Mouse (Mus musculus) intestine, embryonic 15.5 days (tissue): ENCODE results near the gene Svs1. TPM values are rescaled to one million over a fixed set of nuclear protein-coding genes. Genes with fewer than 3 reads are reported as not detected.
A peak's percentile ranks its signal among the peaks of the same experiment; 100 is the strongest.
"Not testable (repeated sequence)": the region's sequence is repeated elsewhere in the genome, so short reads cannot be mapped to it uniquely, and the experiment has no call there.

ENCODE experiments used
- ATAC-seq: fragments of 200-750 bp; cut with Nextera tagmentation; 2 replicates; pipeline ENCODE4 v1.8.0; 2017; ENCODE audit warnings: moderate TSS enrichment, moderate library complexity
- H3K27ac ChIP-seq: fragments of 300-500 bp; sonication (generic); 2 replicates; pipeline ENCODE4 v1.5.1; 2015; ENCODE audit warnings: mild to moderate bottlenecking, inconsistent platforms
- H3K27me3 ChIP-seq: fragments of 300-500 bp; sonication (generic); replicated peaks from 2 replicates; pipeline ENCODE4 v1.6.1; 2015; ENCODE audit warnings: inconsistent platforms
- H3K36me3 ChIP-seq: fragments of 300-500 bp; sonication (generic); 2 replicates; pipeline ENCODE4 v1.6.1; 2015; ENCODE audit warnings: inconsistent platforms
- H3K4me1 ChIP-seq: fragments of 300-500 bp; sonication (generic); replicated peaks from 2 replicates; pipeline ENCODE4 v1.6.1; 2015; ENCODE audit warnings: inconsistent platforms
- H3K4me2 ChIP-seq: fragments of 300-500 bp; sonication (generic); replicated peaks from 2 replicates; pipeline ENCODE4 v1.6.1; 2015; ENCODE audit warnings: mild to moderate bottlenecking, inconsistent platforms
- H3K4me3 ChIP-seq: fragments of 300-500 bp; sonication (generic); replicated peaks from 2 replicates; pipeline ENCODE4 v1.5.1; 2015; ENCODE audit warnings: inconsistent platforms
- H3K9ac ChIP-seq: fragments of 300-500 bp; sonication (generic); 2 replicates; pipeline ENCODE4 v1.6.1; 2015; ENCODE audit warnings: inconsistent platforms
- H3K9me3 ChIP-seq: fragments of 300-500 bp; sonication (generic); 2 replicates; pipeline ENCODE4 v1.6.1; 2016; ENCODE audit warnings: inconsistent platforms
- WGBS: fragments of 180-500 bp; shearing (Covaris S2); methylation state at CpG from one replicate; pipeline ENCODE4 v1.1.7; 2015; 5-methylcytosine and 5-hydroxymethylcytosine counted together
- polyA plus RNA-seq: library from polyadenylated mRNA; unstranded; fragments of >200 nt; fragmentation: Nextera tagmentation; extraction: Ambion mirVana; gene quantifications from 2 replicates; pipeline ENCODE4 v1.2.1, GENCODE M21; 2015

The Svs1 gene
- not detected in 2 replicates for polyA plus RNA-seq

DNA sequence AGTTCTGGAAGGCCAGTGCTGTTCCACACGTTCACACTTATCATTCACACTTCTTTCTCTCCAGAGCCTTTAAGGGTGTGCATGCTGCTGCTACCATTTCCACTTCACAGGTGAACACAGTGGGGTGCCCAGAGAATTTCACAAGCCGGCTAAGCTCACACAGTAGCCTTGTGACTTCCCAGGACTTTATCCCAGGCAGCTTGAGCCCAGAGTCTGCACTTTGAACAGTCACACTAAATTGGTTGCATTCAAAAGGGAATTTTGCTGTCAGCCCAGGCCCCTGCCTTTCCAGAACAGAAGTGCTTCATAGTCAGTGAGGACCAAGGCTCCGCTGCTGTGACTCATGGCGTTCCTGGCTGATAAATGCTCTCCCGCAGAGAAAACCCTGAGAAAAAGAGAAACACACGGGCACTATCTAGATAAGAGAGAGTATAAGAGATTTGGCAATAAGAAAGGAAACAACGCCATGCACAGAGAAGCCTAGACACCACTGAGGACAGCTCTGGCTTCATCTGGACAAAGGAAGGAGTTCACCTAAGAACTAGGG is at the start of gene Svs1:
Gene Svs1, plus strand, starts transcription at position 418 of the 547 bp plus-strand sequence.
- WGBS, result 41% methylated on average over 7 of the region's 7 CpGs

DNA sequence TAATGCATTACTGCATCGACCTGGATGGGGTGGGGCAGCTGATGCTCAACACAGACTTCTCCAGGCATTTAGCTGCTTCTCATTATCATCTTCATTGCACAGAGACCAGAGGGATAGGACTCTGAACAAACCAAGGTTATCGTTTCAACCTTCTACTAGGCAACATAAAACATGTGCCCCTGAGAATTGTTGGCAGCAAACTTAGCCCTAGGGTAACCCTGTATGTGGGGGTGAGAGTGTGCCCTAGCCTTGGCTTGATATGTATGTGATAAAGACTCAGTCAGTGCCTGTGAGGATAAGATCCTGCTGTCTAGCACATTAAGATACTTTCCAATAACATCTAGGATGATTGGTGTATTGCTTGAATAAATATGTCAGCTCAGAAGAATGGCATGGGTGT is 37.1 kb upstream of the Svs1 start:
- no peak overlapping the region for H3K4me2 ChIP-seq
- no peak for ATAC-seq
- H3K9me3 ChIP-seq, result no peaks in the 10 kb centered on the region
- H3K4me1 ChIP-seq, result no peaks in the 10 kb centered on the region
- H3K9ac ChIP-seq, result no peak overlapping the region
- no peaks in the 10 kb centered on the region for H3K27me3 ChIP-seq
- WGBS, result 65% methylated on average over 2 of the region's 2 CpGs
- no peak overlapping the region for H3K4me3 ChIP-seq
- H3K27ac ChIP-seq, result no peak overlapping the region
- H3K36me3 ChIP-seq, result no peaks in the 10 kb centered on the region

More for the DNA sequence above, at the start of gene Svs1:
- H3K36me3 ChIP-seq, result no peaks in the 10 kb centered on the region
- no peaks in the 10 kb centered on the region for H3K27me3 ChIP-seq
- no peaks in the 10 kb centered on the region for H3K4me1 ChIP-seq
- H3K9ac ChIP-seq, result no peak within 1 kb of the TSS
- no peak within 1 kb of the TSS for H3K4me2 ChIP-seq
- H3K4me3 ChIP-seq, result no peak within 1 kb of the TSS
- no peak for ATAC-seq
- H3K27ac ChIP-seq, result no peak within 1 kb of the TSS
- H3K9me3 ChIP-seq, result no peaks in the 10 kb centered on the region

DNA sequence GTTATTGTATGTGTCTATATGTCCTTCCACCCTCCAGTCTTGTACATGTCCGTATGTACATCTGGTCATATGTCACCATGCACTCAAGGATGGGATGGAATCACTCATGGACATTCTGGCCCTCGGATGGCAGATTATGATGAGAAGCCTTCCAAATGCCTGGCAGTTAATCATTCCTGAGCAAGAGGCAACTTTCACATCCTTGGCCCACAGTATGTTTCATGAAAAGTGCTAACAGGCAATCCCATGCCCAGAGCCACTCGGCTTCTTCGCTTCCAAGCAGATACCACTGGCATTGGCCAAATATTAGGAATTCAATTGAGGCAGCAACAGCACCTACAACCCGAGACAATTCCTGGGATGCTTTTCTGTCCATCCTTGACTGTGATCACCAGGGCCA is 36.0 kb upstream of the Svs1 start:
- 81% methylated on average over 5 of the region's 5 CpGs for WGBS
- H3K4me2 ChIP-seq, result no peak overlapping the region
- H3K9me3 ChIP-seq, result no peaks in the 10 kb centered on the region
- no peak overlapping the region for H3K27ac ChIP-seq
- H3K4me1 ChIP-seq, result no peaks in the 10 kb centered on the region
- H3K9ac ChIP-seq, result no peak overlapping the region
- H3K4me3 ChIP-seq, result no peak overlapping the region
- no peaks in the 10 kb centered on the region for H3K27me3 ChIP-seq
- H3K36me3 ChIP-seq, result no peaks in the 10 kb centered on the region
- no peak for ATAC-seq

DNA sequence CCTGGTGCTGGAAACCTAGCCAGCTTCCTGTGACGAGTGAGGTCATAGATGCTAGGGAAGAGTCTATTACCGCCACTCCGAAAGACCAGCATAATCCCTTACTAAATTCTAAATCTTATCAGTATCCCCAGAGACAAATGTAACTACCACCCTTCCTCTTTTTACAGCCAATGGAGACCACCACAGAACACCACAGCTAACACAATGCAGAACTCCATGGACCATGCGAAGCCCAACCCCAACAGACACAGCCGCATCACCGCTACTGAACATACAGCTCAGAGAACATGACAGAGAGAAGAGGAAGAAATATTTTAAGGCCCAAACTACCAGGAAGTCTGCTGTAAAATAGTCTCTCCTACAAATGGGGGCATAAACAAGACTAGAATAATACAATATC is 35.0 kb upstream of the Svs1 start:
- Histone ChIP-seq H3K4me3 (no peak overlapping the region), H3K27me3 (no peaks in the 10 kb centered on the region), H3K9me3 (no peaks in the 10 kb centered on the region), H3K4me1 (no peaks in the 10 kb centered on the region), H3K36me3 (no peaks in the 10 kb centered on the region), H3K4me2 (no peak overlapping the region), H3K9ac (no peak overlapping the region), H3K27ac (no peak overlapping the region)
- WGBS, result 86% methylated on average over 6 of the region's 6 CpGs
- ATAC-seq, result no peak

DNA sequence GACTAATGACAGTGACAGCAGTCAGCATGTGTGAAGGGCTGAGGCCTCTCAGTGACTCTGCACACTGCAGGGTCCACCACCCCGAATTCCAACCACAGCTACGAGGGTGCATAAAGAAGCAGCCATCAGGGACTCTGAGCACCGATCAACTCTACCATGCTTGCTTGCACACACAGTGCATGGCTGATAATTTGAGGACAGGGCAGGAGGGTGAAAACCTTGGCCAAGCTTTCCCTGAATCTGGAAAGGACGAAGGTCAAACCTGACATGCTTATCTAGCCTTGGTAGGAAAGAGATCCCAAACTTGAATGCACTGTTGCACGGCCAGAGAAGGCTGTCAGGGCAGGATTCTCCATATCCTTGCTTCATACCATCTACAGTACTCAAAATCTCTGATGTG is 33.4 kb upstream of the Svs1 start:
- Histone ChIP-seq H3K27me3 (no peaks in the 10 kb centered on the region), H3K27ac (no peak overlapping the region), H3K4me2 (no peak overlapping the region), H3K4me3 (no peak overlapping the region), H3K9ac (no peak overlapping the region), H3K36me3 (no peaks in the 10 kb centered on the region), H3K4me1 (no peaks in the 10 kb centered on the region), H3K9me3 (no peaks in the 10 kb centered on the region)
- WGBS, result 86% methylated on average over 5 of the region's 5 CpGs
- no peak for ATAC-seq

DNA sequence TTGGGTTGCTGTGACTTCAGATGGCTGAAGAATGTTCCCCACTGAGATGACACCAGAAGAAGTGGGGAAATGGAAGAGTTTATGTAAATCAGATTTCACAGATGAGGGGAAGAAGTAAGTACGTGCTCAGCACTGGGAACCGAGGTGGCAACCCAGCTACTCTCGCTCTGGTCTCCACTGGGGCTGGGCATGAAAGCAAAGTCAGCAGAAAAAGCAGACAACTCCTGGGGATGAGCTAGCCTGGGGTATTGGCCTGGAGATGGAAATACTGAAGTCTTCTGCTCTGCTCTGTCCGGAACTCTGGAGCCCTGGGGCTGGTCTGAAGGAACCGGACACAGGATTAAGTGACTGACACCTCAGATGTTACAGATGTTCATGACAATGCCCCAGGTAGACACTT is 32.5 kb upstream of the Svs1 start:
- Histone ChIP-seq H3K27ac (no peak overlapping the region), H3K27me3 (no peaks in the 10 kb centered on the region), H3K9ac (no peak overlapping the region), H3K9me3 (no peaks in the 10 kb centered on the region), H3K4me1 (no peaks in the 10 kb centered on the region), H3K4me2 (no peak overlapping the region), H3K4me3 (no peak overlapping the region), H3K36me3 (no peaks in the 10 kb centered on the region)
- 90% methylated on average over 5 of the region's 5 CpGs for WGBS
- no peak for ATAC-seq

DNA sequence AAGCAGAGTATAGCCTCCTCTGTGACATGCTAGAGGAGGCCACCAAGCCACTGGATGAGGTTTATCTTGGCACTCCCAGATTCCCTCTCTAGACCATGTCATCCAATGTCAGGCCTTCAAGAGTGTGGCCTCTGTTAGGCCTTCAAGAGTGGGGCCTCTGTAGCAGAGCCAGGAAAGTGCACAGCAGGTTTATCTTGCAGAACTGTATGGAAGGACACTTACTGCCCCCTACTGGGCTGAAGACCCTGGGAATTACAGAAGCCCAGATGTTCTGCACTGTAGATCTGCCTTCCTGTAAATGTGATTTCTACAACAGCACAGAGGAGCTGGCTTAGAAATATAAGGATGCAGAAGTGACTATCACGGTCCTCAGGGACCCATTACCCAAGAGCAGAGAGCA is 31.7 kb upstream of the Svs1 start:
- no peak overlapping the region for H3K27ac ChIP-seq
- H3K9me3 ChIP-seq, result no peaks in the 10 kb centered on the region
- H3K36me3 ChIP-seq, result no peaks in the 10 kb centered on the region
- no peak overlapping the region for H3K4me2 ChIP-seq
- H3K4me3 ChIP-seq, result no peak overlapping the region
- peak; percentile 74; the same call in 1 of the 2 replicates for ATAC-seq
- WGBS, result 42% methylated on average over 1 of the region's 1 CpGs
- no peaks in the 10 kb centered on the region for H3K4me1 ChIP-seq
- no peak overlapping the region for H3K9ac ChIP-seq
- no peaks in the 10 kb centered on the region for H3K27me3 ChIP-seq

DNA sequence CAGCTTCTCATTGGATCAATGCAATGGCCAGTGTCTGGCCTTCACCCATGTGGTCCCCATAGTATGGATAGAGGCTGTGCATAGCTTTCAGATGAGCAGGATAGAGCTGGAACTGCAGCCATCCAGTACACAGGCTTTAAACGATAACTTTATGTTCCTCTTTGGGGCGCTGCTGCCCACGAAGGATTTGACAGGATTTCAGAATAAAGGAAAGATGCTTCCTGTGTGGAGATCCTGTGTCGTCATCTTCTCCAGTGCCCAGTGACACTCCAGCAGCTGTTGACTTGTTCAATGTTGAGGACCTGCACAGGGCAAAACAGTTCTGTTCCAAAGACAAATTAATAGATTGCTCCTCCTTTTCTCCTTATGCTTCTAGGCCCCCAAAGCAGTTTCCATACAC is 29.9 kb upstream of the Svs1 start:
- Histone ChIP-seq H3K36me3 (no peaks in the 10 kb centered on the region), H3K4me3 (no peak overlapping the region), H3K9ac (no peak overlapping the region), H3K27ac (no peak overlapping the region), H3K9me3 (no peaks in the 10 kb centered on the region), H3K4me2 (no peak overlapping the region), H3K4me1 (no peaks in the 10 kb centered on the region), H3K27me3 (no peaks in the 10 kb centered on the region)
- WGBS, result 78% methylated on average over 4 of the region's 4 CpGs
- ATAC-seq, result no peak

DNA sequence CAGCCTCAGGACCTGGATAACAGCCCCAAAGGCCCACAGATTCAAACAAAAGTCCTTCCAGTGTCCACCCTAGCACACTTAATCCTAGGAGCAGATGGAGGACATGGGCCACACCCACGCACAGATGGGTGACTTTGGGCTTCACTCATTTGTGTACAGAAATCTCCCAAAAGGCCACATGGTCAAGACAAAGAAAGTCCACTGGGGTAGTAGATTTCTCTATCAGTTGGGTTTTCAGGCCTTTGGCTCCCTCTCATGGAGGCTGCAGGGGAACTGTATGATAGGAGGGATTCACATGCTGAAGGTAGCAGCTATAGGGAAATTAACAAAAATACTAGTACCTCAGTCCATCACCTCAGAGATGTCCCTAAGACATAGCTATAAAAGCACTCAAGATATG is 28.6 kb upstream of the Svs1 start:
- 0 out of 2 replicates have a peak, but pooled peaks have one; percentile 28 for ATAC-seq
- no peak overlapping the region for H3K27ac ChIP-seq
- no peak overlapping the region for H3K9ac ChIP-seq
- no peak overlapping the region for H3K4me3 ChIP-seq
- H3K4me1 ChIP-seq, result no peaks in the 10 kb centered on the region
- WGBS, result 52% methylated on average over 1 of the region's 1 CpGs
- H3K27me3 ChIP-seq, result no peaks in the 10 kb centered on the region
- H3K4me2 ChIP-seq, result no peak overlapping the region
- no peaks in the 10 kb centered on the region for H3K36me3 ChIP-seq
- no peaks in the 10 kb centered on the region for H3K9me3 ChIP-seq

DNA sequence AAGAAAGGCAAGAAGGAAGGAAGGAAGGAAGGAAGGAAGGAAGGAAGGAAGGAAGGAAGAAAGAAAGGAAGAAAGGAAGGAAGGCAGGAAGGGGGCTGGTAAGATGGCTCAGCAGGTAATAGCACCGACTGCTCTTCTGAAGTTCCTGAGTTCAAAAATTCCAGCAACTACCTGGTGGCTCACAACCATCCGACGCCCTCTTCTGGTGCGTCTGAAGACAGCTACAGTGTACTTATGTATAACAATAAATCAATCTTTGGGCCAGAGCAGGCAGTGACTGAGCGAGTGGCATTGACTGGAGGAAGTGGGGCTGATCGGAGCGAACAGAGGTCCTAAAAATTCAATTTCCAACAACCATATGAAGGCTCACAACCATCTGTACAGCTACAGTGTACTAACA is 27.5 kb upstream of the Svs1 start:
- not testable (repeated sequence) for H3K4me3 ChIP-seq, H3K4me1 ChIP-seq, H3K9me3 ChIP-seq, ATAC-seq, H3K27me3 ChIP-seq, H3K4me2 ChIP-seq, H3K27ac ChIP-seq, H3K9ac ChIP-seq, H3K36me3 ChIP-seq
- WGBS, result 25% methylated on average over 7 of the region's 7 CpGs

DNA sequence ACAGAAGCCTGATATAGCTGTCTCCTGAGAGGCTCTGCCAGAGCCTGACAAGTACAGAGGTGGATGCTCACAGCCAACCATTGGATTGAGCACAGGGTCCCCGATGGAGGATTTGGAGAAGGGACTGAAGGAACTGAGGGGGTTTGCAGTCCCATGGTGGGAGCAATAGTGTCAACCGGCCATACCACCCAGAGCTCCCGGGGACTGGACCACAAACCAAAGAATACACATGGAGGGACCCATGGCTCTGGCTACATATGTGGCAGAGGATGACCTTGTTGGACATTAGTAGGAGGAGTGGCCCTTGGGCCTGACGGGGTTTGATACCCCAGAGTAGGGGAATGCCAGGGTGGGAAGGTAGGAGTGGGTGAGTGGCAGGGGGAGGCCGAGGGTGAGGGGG is 20.0 kb upstream of the Svs1 start:
- not testable (repeated sequence) for ATAC-seq

DNA sequence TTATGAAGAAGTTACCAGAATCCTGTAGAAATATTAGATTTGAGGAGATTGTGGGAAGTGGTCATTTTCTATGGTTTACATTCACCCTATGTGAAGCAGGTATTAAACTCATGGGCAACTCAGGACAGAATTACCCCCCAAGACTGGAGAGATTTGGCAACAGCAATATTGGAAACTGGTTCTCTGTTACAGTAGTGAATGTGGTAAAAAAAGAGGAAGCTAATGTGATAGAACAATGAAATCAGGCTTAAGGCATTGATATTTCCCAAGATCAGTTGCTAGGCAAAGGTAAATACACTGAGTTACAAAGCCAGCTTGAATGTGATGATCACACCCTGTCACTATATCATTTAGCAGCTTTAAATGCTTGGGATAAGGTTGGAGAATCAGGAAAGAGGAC is 18.8 kb upstream of the Svs1 start:
- H3K4me3 ChIP-seq, result no peak overlapping the region
- H3K9ac ChIP-seq, result no peak overlapping the region
- H3K27ac ChIP-seq, result no peak overlapping the region
- no peaks in the 10 kb centered on the region for H3K27me3 ChIP-seq
- ATAC-seq, result no peak
- H3K4me2 ChIP-seq, result no peak overlapping the region
- H3K9me3 ChIP-seq, result no peaks in the 10 kb centered on the region
- no peaks in the 10 kb centered on the region for H3K36me3 ChIP-seq
- no peaks in the 10 kb centered on the region for H3K4me1 ChIP-seq

More for the DNA sequence above, 20.0 kb upstream of the Svs1 start:
- H3K4me1 ChIP-seq, H3K4me3 ChIP-seq, H3K27ac ChIP-seq, H3K9ac ChIP-seq, H3K36me3 ChIP-seq, H3K4me2 ChIP-seq, H3K27me3 ChIP-seq, H3K9me3 ChIP-seq: not testable (repeated sequence)
- 88% methylated on average over 5 of the region's 5 CpGs for WGBS

DNA sequence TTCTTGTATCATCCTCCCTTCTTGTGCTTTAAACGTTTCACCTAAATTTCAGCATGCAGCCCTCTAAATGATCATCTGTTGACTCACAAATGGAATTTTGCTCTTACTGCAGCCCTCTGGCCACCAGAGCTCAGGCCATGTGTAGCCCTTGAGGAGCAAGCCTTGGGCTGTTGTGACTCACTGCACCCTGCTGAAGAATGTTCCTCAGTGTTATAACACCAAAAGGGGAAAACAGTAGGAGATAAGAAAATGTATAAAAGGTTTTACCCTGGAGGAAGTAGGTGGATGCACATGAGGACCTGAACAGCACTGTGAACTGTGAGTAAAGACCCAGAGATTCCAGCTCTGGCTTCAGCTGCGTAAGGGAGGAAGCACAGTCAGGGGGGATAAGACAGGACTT is 12.0 kb upstream of the Svs1 start, which contains the start of gene Doxl2:
Gene Doxl2, plus strand, starts transcription at position 301 of the 400 bp plus-strand sequence.
- no peak for ATAC-seq
- Histone ChIP-seq H3K36me3 (no peaks in the 10 kb centered on the region), H3K4me2 (no peak within 1 kb of the TSS), H3K27ac (no peak within 1 kb of the TSS), H3K9ac (no peak within 1 kb of the TSS), H3K9me3 (no peaks in the 10 kb centered on the region), H3K4me3 (no peak within 1 kb of the TSS), H3K27me3 (no peaks in the 10 kb centered on the region), H3K4me1 (no peaks in the 10 kb centered on the region)
- 82% methylated on average over 2 of the region's 2 CpGs for WGBS
